Mouse (Mus musculus): ENCODE results near the gene Tspo2. TPM values are rescaled to one million over a fixed set of nuclear protein-coding genes. Genes with fewer than 3 reads are reported as not detected.

The Tspo2 gene
- polyA plus RNA-seq, 1 experiment from 2014 or later: 0.26 TPM

DNA sequence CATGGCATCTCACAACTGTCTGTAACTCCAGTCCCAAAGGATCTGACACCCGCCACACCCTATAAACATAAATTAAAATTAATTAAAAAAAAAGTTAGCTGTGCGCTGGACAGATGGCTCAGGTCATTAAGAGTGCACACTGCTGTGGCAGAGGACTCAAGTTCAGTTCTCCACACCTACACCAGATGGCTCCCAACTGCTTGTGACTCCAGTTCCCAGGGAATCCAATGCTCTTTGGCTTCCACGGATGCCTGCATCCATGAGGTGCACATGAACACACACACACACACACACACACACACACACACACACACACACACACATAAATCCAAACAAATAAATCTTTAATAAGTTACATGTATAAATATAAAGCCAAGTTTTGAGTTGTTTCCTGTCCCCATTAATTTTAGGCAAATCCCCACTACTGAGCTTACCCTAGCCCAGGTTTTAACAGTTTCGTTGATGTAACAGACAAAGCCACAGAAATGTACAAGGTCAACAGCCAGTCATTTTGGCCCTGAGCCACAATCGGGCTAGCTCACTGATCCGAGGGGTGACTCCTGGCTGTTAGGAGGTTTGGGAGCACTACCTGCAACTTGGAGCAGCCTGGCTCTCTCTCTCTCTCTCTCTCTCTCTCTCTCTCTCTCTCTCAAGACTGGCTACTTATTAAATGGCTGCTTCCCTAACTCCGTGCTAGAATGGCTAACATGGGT is 8.4 kb downstream of the Tspo2 start:
- WGBS: 77% methylated on average over 7 of the region's 7 CpGs

DNA sequence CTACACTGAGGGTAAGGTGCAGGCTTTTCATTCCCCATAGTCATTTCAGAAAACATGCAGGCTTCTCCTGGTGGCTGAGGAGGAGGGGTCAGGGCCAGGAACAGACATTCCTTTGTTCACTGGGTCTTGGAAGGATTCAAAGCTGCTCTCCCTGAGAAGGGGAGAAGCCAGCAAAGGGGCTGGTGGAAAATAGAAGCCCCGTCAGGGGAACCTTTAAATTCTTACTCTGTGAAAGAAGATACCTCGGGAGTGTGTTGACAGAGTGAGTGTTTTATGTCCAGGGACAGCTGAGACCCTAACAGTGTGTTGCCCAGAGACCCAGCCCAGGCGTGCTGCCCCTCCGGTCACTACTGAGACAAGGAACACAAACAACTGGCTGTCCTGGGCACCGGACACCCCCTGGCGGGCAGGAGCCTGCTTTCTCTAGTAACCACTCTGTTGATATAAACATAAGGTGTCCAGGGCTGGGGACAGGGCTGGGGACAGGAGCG is 13.9 kb downstream of the Tspo2 start:
- H3K9me3 ChIP-seq: no peaks in the 10 kb centered on the region
- no peaks in the 10 kb centered on the region for H3K36me3 ChIP-seq
- H3K4me3 ChIP-seq: no peak overlapping the region
- WGBS: 34% methylated on average over 7 of the region's 7 CpGs
- peak overlapping the region; percentile 79 for H3K27ac ChIP-seq
- peak; percentile 65 for DNase-seq (ENCODE audit: low spot score)
- no peaks in the 10 kb centered on the region for H3K27me3 ChIP-seq (ENCODE audit: insufficient read depth, poor library complexity, severe bottlenecking)
- peaks cover 29% of the 10 kb centered on the region for H3K4me1 ChIP-seq (replicated peaks)

More for the DNA sequence above, 8.4 kb downstream of the Tspo2 start:
- H3K36me3 ChIP-seq: no peaks in the 10 kb centered on the region
- H3K4me3 ChIP-seq: no peak overlapping the region
- no peak for DNase-seq (ENCODE audit: low spot score)
- no peaks in the 10 kb centered on the region for H3K9me3 ChIP-seq
- peaks cover 9% of the 10 kb centered on the region for H3K4me1 ChIP-seq (replicated peaks)
- H3K27me3 ChIP-seq (ENCODE audit: insufficient read depth, poor library complexity, severe bottlenecking): no peaks in the 10 kb centered on the region
- H3K27ac ChIP-seq: no peak overlapping the region

DNA sequence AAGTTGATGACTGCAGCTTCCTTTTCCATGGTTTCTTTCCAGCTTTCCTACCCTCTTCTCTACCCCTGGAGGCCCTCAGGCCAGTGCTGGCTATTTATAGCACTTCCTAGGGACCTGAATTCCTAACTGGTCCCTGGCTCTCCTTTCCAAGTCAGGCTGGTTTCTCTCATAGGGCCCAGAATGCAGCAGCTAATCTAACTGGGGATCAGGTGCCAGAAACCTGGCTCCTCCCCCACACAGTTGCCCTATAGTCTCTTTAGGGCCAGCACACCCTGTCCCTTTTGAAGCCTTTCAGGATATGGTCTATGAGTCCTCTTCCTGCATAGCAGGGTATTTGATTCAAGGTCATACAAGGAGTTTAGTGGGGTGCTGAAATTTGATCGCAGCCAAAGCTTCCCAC is 14.8 kb downstream of the Tspo2 start:
- DNase-seq (ENCODE audit: low spot score): no peak
- 87% methylated on average over 1 of the region's 1 CpGs for WGBS
- Histone ChIP-seq H3K27ac (peak overlapping the region; percentile 64), H3K4me1 (replicated peaks) (peaks cover 37% of the 10 kb centered on the region), H3K4me3 (no peak overlapping the region), H3K27me3 (ENCODE audit: insufficient read depth, poor library complexity, severe bottlenecking) (no peaks in the 10 kb centered on the region), H3K9me3 (no peaks in the 10 kb centered on the region), H3K36me3 (no peaks in the 10 kb centered on the region)

DNA sequence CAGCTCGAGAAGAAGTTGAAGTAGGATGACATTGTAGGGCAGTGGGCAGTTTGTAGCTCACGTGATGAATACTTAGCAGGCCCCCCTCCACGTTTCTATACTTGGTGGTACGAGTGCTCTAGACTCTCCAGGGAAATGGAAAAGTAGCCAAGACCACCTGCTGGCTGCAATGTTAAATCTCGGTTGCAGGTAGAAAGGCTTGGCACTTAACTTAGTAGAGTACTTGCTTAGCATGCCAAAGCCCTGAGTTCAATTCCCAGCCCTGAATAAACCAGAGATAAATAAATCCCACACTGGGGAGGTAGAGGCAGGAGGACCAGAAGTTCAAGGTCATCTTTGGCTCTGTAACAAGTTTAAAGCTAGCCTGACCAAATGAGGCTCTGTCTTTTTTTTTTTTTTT is 16.8 kb downstream of the Tspo2 start:
- peaks cover 52% of the 10 kb centered on the region for H3K4me1 ChIP-seq (replicated peaks)
- 81% methylated on average over 5 of the region's 5 CpGs for WGBS

DNA sequence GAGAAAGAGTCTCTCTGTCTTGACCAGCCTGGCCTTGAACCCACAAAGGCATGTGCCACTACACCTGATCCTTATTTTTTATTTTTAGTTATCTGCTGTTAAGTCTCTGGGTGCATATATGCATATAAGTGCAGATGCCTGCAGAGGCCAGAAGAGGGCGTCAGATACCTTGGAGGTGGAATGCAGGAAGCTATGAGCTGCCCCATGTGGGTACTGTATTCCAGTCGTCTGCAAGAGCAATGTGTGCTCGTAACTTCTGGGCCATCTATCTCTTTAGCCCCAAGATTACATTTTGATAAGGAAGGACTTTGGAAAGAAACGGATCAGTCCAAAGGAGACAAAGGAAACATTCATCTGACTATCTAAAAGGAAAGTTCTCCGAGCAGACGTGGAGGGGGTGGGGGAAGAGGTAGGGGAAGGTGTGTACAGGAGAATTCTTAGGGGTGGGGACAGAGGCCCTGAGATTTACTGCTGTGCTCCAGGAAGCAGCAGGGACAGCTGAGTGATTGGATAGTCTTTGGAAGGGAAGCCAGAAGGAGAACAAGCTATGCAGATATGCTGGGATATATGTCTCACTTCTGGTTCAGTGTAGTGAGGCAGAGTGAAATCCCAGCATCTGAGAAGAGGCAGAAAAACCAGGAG is 17.5 kb downstream of the Tspo2 start:
- Histone ChIP-seq H3K36me3 (no peaks in the 10 kb centered on the region), H3K27me3 (ENCODE audit: insufficient read depth, poor library complexity, severe bottlenecking) (no peaks in the 10 kb centered on the region), H3K4me3 (no peak overlapping the region), H3K9me3 (no peaks in the 10 kb centered on the region), H3K27ac (no peak overlapping the region), H3K4me1 (replicated peaks) (peaks cover 52% of the 10 kb centered on the region)
- 78% methylated on average over 6 of the region's 6 CpGs for WGBS
- DNase-seq (ENCODE audit: low spot score): no peak

More for the DNA sequence above, 16.8 kb downstream of the Tspo2 start:
- H3K27ac ChIP-seq: no peak overlapping the region
- no peaks in the 10 kb centered on the region for H3K36me3 ChIP-seq
- H3K4me3 ChIP-seq: no peak overlapping the region
- DNase-seq (ENCODE audit: low spot score): no peak
- no peaks in the 10 kb centered on the region for H3K27me3 ChIP-seq (ENCODE audit: insufficient read depth, poor library complexity, severe bottlenecking)
- H3K9me3 ChIP-seq: no peaks in the 10 kb centered on the region

DNA sequence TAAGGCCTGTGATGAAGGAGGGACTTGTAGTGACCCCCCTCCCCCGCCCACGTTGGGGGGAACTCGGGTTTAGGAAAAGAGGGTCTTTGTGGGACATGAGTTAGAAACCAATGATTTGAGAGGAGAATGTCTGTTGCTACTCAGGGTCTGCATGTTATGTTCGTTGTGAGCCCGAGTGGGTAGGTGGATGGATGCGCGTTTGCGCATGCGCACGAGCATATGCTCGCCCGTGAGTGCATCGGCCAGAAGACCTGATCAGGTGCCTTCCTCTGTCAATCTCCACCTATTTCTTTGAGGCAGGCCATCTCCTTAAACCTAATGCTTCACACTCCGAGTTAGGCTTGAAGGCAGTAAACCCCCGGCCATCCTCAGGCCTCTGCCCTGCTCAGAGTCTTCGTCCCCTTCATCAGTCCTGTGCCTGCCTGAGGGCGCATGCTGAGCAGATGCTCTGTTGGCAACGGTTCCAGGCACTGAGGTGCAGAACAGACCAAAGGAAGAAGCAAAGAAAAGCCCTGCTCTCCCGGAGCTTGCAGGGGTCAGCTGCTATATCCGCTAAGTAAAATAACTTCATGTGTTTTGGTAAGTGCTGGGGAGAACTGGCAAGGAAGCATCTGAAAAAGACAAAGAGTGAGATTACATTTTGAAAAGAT is 18.2 kb downstream of the Tspo2 start:
- 83% methylated on average over 20 of the region's 20 CpGs for WGBS
- no peak overlapping the region for H3K4me3 ChIP-seq
- no peaks in the 10 kb centered on the region for H3K27me3 ChIP-seq (ENCODE audit: insufficient read depth, poor library complexity, severe bottlenecking)
- peaks cover 58% of the 10 kb centered on the region for H3K4me1 ChIP-seq (replicated peaks)
- DNase-seq (ENCODE audit: low spot score): no peak
- H3K27ac ChIP-seq: peak overlapping the region; percentile 73
- H3K9me3 ChIP-seq: no peaks in the 10 kb centered on the region
- H3K36me3 ChIP-seq: no peaks in the 10 kb centered on the region

DNA sequence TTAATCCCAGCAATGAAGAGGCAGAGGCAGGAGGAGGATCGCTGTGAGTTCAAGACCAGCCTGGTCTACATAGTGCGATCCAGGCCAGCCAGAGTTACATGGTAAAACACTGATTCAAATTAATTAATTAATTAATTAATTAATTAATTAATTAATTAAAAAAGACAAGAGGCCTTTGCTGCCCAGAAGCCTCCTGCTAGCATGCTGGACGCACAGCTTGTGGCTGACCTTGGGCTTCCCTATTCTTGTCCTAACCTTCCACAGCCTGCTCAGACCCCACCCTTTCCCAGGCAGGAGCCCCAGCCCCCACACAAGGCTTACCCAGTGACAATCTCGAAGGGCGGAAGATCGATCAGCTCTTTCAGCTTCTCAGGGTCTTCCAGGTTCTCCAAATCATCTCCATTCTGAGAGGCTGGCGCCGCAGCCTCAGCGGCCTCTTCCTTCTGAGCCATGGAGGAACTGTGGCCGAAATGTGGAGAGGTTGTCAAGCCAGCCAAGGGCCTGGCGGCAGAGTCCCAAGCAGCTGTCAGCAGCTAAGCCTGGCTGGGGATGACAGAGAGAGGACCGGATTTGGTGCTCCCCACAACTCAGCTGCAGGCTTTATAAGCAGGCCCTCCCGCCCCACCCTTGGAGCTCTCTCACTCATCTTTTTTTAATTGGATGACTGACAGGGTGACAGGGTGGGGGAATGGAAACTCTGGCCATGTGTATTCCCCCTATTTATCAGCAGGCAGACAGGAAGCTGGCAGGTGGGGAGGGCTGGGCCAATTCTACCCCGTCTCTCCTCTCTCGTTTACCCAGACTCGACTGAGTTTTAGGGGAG is 19.0 kb downstream of the Tspo2 start, which contains the start of gene Apobec2:
Gene Apobec2 (minus strand): TSS at position 773 of the 823 bp plus-strand sequence.
- H3K4me1 ChIP-seq (replicated peaks): peaks cover 54% of the 10 kb centered on the region
- H3K9me3 ChIP-seq: no peaks in the 10 kb centered on the region
- DNase-seq (ENCODE audit: low spot score): peak; percentile 25
- no peaks in the 10 kb centered on the region for H3K36me3 ChIP-seq
- H3K27ac ChIP-seq: peak within 1 kb of the TSS; percentile 73
- no peak within 1 kb of the TSS for H3K4me3 ChIP-seq
- WGBS: 72% methylated on average over 16 of the region's 16 CpGs
- H3K27me3 ChIP-seq (ENCODE audit: insufficient read depth, poor library complexity, severe bottlenecking): no peaks in the 10 kb centered on the region

DNA sequence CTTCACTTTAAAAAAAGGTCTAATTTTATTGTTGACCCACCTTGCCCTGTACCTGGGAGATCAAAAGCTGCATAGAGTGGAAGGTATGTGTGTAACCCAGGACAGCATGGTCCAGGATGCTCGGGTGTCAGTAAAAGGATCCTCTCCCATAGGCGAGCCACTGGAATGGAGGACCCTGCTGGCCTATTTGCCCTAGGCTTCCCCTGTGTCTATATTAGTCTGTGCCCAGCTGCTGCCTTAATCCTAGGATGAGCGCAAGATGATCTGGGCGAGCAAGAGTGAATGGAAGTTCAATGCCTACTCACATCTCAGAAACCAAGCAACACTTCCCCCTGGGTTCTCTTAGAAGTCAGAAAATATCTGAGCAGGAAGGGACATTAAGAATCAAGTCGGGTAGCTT is 20.3 kb downstream of the Tspo2 start:
- DNase-seq (ENCODE audit: low spot score): no peak
- WGBS: 78% methylated on average over 5 of the region's 5 CpGs
- Histone ChIP-seq H3K4me1 (replicated peaks) (peaks cover 53% of the 10 kb centered on the region), H3K4me3 (no peak overlapping the region), H3K27me3 (ENCODE audit: insufficient read depth, poor library complexity, severe bottlenecking) (no peaks in the 10 kb centered on the region), H3K9me3 (no peaks in the 10 kb centered on the region), H3K27ac (no peak overlapping the region), H3K36me3 (no peaks in the 10 kb centered on the region)

DNA sequence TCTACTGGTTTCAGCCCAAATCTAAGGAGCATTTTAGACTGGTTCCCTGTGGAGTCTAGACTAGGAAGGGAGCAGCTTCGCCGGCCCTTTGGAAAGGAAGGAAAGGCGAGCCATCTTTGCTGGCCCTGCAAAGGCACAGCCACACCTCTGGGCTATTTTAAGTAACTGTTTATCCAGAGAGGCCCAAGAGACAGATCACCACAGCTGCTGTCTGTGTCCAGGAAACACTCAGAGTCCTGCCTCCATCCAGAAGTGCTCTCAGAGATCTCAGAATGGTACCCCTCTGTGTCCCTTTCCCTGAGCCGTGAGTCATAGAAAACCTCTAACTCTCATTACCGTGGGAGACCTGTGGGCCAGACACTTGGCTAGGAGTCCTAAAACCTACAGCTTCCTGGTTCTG is 20.9 kb downstream of the Tspo2 start:
- DNase-seq (ENCODE audit: low spot score): no peak
- Histone ChIP-seq H3K9me3 (no peaks in the 10 kb centered on the region), H3K4me1 (replicated peaks) (peaks cover 54% of the 10 kb centered on the region), H3K4me3 (no peak overlapping the region), H3K27me3 (ENCODE audit: insufficient read depth, poor library complexity, severe bottlenecking) (no peaks in the 10 kb centered on the region), H3K27ac (peak overlapping the region; percentile 75), H3K36me3 (no peaks in the 10 kb centered on the region)
- WGBS: 63% methylated on average over 5 of the region's 5 CpGs

DNA sequence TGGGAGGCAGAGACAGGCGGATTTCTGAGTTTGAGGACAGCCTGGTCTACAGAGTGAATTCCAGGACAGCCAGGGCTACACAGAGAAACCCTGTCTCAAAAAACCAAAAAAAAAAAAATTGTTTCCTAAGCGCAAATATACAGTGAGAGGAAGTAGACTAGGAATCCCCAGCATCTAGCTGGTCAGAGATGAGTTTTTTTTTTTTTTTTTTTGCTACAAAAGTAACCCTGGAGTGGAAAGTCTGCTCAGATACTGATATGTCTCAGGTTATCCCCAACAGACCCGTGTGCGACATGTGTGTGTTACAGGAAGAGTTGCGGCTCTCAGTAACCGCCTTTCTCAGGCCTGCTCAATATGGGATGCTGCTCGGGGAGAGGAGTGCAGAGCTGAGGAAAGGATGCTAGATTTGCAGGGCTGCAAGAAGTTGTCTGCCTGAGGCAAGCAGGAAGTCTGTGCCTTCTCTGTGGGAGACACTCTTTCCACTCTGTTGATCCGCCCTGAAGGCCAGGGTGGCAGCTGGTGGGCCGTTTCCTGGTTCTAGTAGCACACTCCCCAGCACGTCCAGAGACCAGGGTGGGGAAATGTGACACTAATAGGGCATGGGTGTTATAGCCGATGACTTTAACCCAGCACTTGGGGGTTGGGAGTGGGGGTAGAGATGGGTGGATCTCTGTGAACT is 23.3 kb downstream of the Tspo2 start:
- peaks cover 50% of the 10 kb centered on the region for H3K4me1 ChIP-seq (replicated peaks)

DNA sequence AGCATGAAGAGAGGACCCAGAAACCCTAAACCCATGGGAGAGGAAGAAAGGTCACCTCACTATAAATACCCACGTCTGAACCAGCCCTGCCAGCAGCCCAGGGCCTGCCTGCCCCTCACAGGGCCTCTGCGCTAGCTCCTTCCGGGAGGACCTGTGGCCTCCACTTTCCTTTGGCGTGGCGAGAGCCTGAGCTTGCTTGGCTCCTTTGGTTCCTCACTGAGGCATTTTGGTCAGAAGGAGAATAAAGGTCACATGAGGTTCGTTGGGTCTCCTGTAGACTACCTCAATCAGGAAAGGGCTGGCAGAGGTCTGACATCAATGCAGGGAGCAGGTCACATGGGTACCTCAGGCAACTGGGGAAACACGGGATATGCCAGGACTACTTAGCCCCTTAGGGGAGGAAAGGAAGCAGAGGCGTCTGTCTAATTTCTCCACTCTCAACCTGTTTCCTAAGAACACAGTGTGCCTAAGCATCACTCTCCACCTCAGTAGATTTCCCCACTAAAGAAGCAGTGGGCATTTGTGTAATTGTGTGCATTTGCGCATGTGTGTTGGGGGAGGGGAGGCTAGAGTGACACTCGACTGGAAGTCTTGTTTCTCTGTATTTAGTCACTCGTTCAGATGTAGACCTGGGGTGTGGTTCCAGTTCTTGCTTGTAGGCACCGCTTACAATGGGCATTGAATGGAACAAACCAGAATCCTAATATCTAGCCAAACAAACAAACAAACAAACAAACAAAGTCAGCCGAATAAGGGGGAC is 24.2 kb downstream of the Tspo2 start:
- Histone ChIP-seq H3K27ac (peak overlapping the region; percentile 69), H3K9me3 (no peaks in the 10 kb centered on the region), H3K4me1 (replicated peaks) (peaks cover 42% of the 10 kb centered on the region), H3K36me3 (no peaks in the 10 kb centered on the region), H3K27me3 (ENCODE audit: insufficient read depth, poor library complexity, severe bottlenecking) (no peaks in the 10 kb centered on the region), H3K4me3 (no peak overlapping the region)
- no peak for DNase-seq (ENCODE audit: low spot score)
- WGBS: 71% methylated on average over 13 of the region's 13 CpGs

More for the DNA sequence above, 23.3 kb downstream of the Tspo2 start:
- no peaks in the 10 kb centered on the region for H3K36me3 ChIP-seq
- H3K27me3 ChIP-seq (ENCODE audit: insufficient read depth, poor library complexity, severe bottlenecking): no peaks in the 10 kb centered on the region
- DNase-seq (ENCODE audit: low spot score): no peak
- 68% methylated on average over 11 of the region's 11 CpGs for WGBS
- H3K4me3 ChIP-seq: no peak overlapping the region
- H3K27ac ChIP-seq: peak overlapping the region; percentile 69; the same call in 1 of the 2 replicates
- H3K9me3 ChIP-seq: no peaks in the 10 kb centered on the region

All from hindbrain, embryonic 10.5 days (tissue).